Mouse (Mus musculus): ENCODE data around the gene Cptp.
A peak's percentile ranks its signal among the peaks of the same experiment; 100 is the strongest.

The Cptp gene

GRCm38 (mm10) chr4:155841651-155842270 is 27.5 kb downstream of the Cptp start:
- DNase-seq (ENCODE audit: low spot score in 2 of 2): peak in 1 of 2 experiments; percentile 5

- no peak for DNase-seq (ENCODE audit: low spot score in 2 of 2)
Measured at GRCm38 (mm10) chr4:155841003-155841454, 28.2 kb downstream of the Cptp start.

GRCm38 (mm10) chr4:155840076-155841002 is 28.9 kb downstream of the Cptp start:
- peak in 1 of 2 experiments; percentile 13 for DNase-seq (ENCODE audit: low spot score in 2 of 2)

GRCm38 (mm10) chr4:155839483-155839910 is 29.7 kb downstream of the Cptp start, which contains the start of gene Mxra8:
Gene Mxra8 (plus strand): TSS chr4:155839680.
- peak in 1 of 2 experiments; percentile 45 for DNase-seq (ENCODE audit: low spot score in 2 of 2)

- peak in 1 of 2 experiments; percentile 4 for DNase-seq (ENCODE audit: low spot score in 2 of 2)
Measured at GRCm38 (mm10) chr4:155838187-155839153, 30.8 kb downstream of the Cptp start.

- DNase-seq (ENCODE audit: low spot score in 2 of 2): peak in 1 of 2 experiments; percentile 4
Measured at GRCm38 (mm10) chr4:155837404-155838010, 31.7 kb downstream of the Cptp start.

- peak; percentile 55 to 68 for DNase-seq (ENCODE audit: low spot score in 2 of 2)
Measured at GRCm38 (mm10) chr4:155833836-155834235, 35.4 kb downstream of the Cptp start.

- peak in 1 of 2 experiments; percentile 5 for DNase-seq (ENCODE audit: low spot score in 2 of 2)
Measured at GRCm38 (mm10) chr4:155833234-155833633, 36.0 kb downstream of the Cptp start.

GRCm38 (mm10) chr4:155832321-155832720 is 36.9 kb downstream of the Cptp start:
- no peak for DNase-seq (ENCODE audit: low spot score in 2 of 2)

GRCm38 (mm10) chr4:155831831-155832230 is 37.4 kb downstream of the Cptp start:
- no peak for DNase-seq (ENCODE audit: low spot score in 2 of 2)

- DNase-seq (ENCODE audit: low spot score in 2 of 2): peak; percentile 90 to 95
Measured at GRCm38 (mm10) chr4:155831205-155831766, 38.0 kb downstream of the Cptp start, which contains the start of gene Aurkaip1. Gene Aurkaip1 (plus strand): TSS chr4:155831272.

GRCm38 (mm10) chr4:155830596-155830995 is 38.6 kb downstream of the Cptp start:
- DNase-seq (ENCODE audit: low spot score in 2 of 2): no peak

- no peak for DNase-seq (ENCODE audit: low spot score in 2 of 2)
Measured at GRCm38 (mm10) chr4:155829866-155830265, 39.4 kb downstream of the Cptp start.

GRCm38 (mm10) chr4:155823443-155823842 is 45.8 kb downstream of the Cptp start:
- no peak for DNase-seq (ENCODE audit: low spot score in 2 of 2)

GRCm38 (mm10) chr4:155821025-155821424 is 48.2 kb downstream of the Cptp start:
- no peak for DNase-seq (ENCODE audit: low spot score in 2 of 2)

GRCm38 (mm10) chr4:155817533-155817932 is 51.7 kb downstream of the Cptp start:
- DNase-seq (ENCODE audit: low spot score in 2 of 2): no peak

Measured in frontal cortex, postnatal 14 days (tissue).